Mouse (Mus musculus) skeletal muscle tissue, postnatal 0 days (tissue): ENCODE data around the gene 2300003K06Rik. TPM values are rescaled to one million over a fixed set of nuclear protein-coding genes. Genes with fewer than 3 reads are reported as not detected.

Experiments used
- polyA plus RNA-seq: library from polyadenylated mRNA; unstranded; fragments of >200 nt; fragmentation: Nextera tagmentation; extraction: Ambion mirVana; gene quantifications from 2 replicates; pipeline ENCODE4 v1.2.1, GENCODE M21; 2015

The 2300003K06Rik gene
- polyA plus RNA-seq, result not detected in 2 replicates

GRCm38 (mm10) chr11:99837966-99838365, at the start of gene 2300003K06Rik:
TSS of gene 2300003K06Rik (minus strand) at chr11:99838066.

GRCm38 (mm10) chr11:99878887-99879286, 41.0 kb upstream of the 2300003K06Rik start, which contains the start of gene Gm11567:
TSS of gene Gm11567 (plus strand) at chr11:99879187.

GRCm38 (mm10) chr11:99873089-99873488, 35.2 kb upstream of the 2300003K06Rik start, which contains the start of gene Krtap9-1:
TSS of gene Krtap9-1 (plus strand) at chr11:99873389.

GRCm38 (mm10) chr11:99864176-99864575, 26.3 kb upstream of the 2300003K06Rik start, which contains the start of gene Gm11559:
TSS of gene Gm11559 (plus strand) at chr11:99864476.

GRCm38 (mm10) chr11:99857617-99858016, 19.8 kb upstream of the 2300003K06Rik start, which contains the start of gene Gm11568:
TSS of gene Gm11568 (plus strand) at chr11:99857917.

GRCm38 (mm10) chr11:99851508-99851907, 13.6 kb upstream of the 2300003K06Rik start, which contains the start of gene Krtap4-16:
TSS of gene Krtap4-16 (minus strand) at chr11:99851608.

GRCm38 (mm10) chr11:99815566-99815965, 22.3 kb downstream of the 2300003K06Rik start, which contains the start of gene Gm11564:
TSS of gene Gm11564 (minus strand) at chr11:99815666.

GRCm38 (mm10) chr11:99809792-99810191, 28.1 kb downstream of the 2300003K06Rik start, which contains the start of gene Krtap4-13:
TSS of gene Krtap4-13 (minus strand) at chr11:99809892.

GRCm38 (mm10) chr11:99804346-99804745, 33.5 kb downstream of the 2300003K06Rik start, which contains the start of gene Gm11554:
TSS of gene Gm11554 (minus strand) at chr11:99804446.

GRCm38 (mm10) chr11:99798832-99799231, 39.0 kb downstream of the 2300003K06Rik start, which contains the start of gene Gm11569:
TSS of gene Gm11569 (minus strand) at chr11:99798932.

GRCm38 (mm10) chr11:99793367-99793766, 44.5 kb downstream of the 2300003K06Rik start, which contains the start of gene Gm11596:
TSS of gene Gm11596 (minus strand) at chr11:99793467.

Other genes with a start within 250 kb of the 2300003K06Rik start
- gene Krtap1-3, start 246.7 kb downstream of the 2300003K06Rik start, polyA plus RNA-seq, result not detected in 2 replicates
- not detected in 2 replicates for gene Krtap9-3, start 240.0 kb downstream of the 2300003K06Rik start, polyA plus RNA-seq
- not detected in 2 replicates for gene Gm11938, start 234.8 kb downstream of the 2300003K06Rik start, polyA plus RNA-seq
- not detected in 2 replicates for gene Gm11937, start 227.9 kb downstream of the 2300003K06Rik start, polyA plus RNA-seq
- gene Krtap2-4, start 223.2 kb downstream of the 2300003K06Rik start, polyA plus RNA-seq, result not detected in 2 replicates
- gene Gm11562, start 217.6 kb downstream of the 2300003K06Rik start, polyA plus RNA-seq, result not detected in 2 replicates
- not detected in 2 replicates for gene Krtap4-1, start 209.8 kb downstream of the 2300003K06Rik start, polyA plus RNA-seq
- gene Krtap4-2, start 203.0 kb downstream of the 2300003K06Rik start, polyA plus RNA-seq, result not detected in 2 replicates
- gene Krtap4-7, start 194.0 kb downstream of the 2300003K06Rik start, polyA plus RNA-seq, result not detected in 2 replicates
- not detected in 2 replicates for gene Gm11555, start 187.8 kb downstream of the 2300003K06Rik start, polyA plus RNA-seq
- not detected in 2 replicates for gene Gm11563, start 179.1 kb downstream of the 2300003K06Rik start, polyA plus RNA-seq
- gene Krtap4-6, start 172.1 kb downstream of the 2300003K06Rik start, polyA plus RNA-seq, result not detected in 2 replicates
- not detected in 2 replicates for gene Gm14190, start 147.3 kb downstream of the 2300003K06Rik start, polyA plus RNA-seq
- not detected in 2 replicates for gene Gm14180, start 103.8 kb downstream of the 2300003K06Rik start, polyA plus RNA-seq
- gene Gm11595, start 65.2 kb downstream of the 2300003K06Rik start, polyA plus RNA-seq, result not detected in 2 replicates
- gene Krtap4-8, start 57.4 kb downstream of the 2300003K06Rik start, polyA plus RNA-seq, result not detected in 2 replicates
- not detected in 2 replicates for gene Krtap4-9, start 52.9 kb downstream of the 2300003K06Rik start, polyA plus RNA-seq
- not detected in 2 replicates for gene Gm11596, start 44.6 kb downstream of the 2300003K06Rik start, polyA plus RNA-seq
- not detected in 2 replicates for gene Gm11569, start 39.1 kb downstream of the 2300003K06Rik start, polyA plus RNA-seq
- not detected in 2 replicates for gene Gm11554, start 33.6 kb downstream of the 2300003K06Rik start, polyA plus RNA-seq
- gene Krtap4-13, start 28.2 kb downstream of the 2300003K06Rik start, polyA plus RNA-seq, result not detected in 2 replicates
- not detected in 2 replicates for gene Gm11564, start 22.4 kb downstream of the 2300003K06Rik start, polyA plus RNA-seq
- not detected in 2 replicates for gene Krtap4-16, start 13.5 kb upstream of the 2300003K06Rik start, polyA plus RNA-seq
- gene Gm11568, start 19.9 kb upstream of the 2300003K06Rik start, polyA plus RNA-seq, result not detected in 2 replicates
- gene Gm11559, start 26.4 kb upstream of the 2300003K06Rik start, polyA plus RNA-seq, result not detected in 2 replicates
- gene Krtap9-1, start 35.3 kb upstream of the 2300003K06Rik start, polyA plus RNA-seq, result not detected in 2 replicates
- not detected in 2 replicates for gene Gm11567, start 41.1 kb upstream of the 2300003K06Rik start, polyA plus RNA-seq
- not detected in 2 replicates for gene Krtap31-1, start 69.9 kb upstream of the 2300003K06Rik start, polyA plus RNA-seq
- not detected in 2 replicates for gene Gm11565, start 76.7 kb upstream of the 2300003K06Rik start, polyA plus RNA-seq
- gene Krtap31-2, start 98.2 kb upstream of the 2300003K06Rik start, polyA plus RNA-seq, result not detected in 2 replicates
- not detected in 2 replicates for gene Krtap9-5, start 110.4 kb upstream of the 2300003K06Rik start, polyA plus RNA-seq
- not detected in 2 replicates for gene Krtap29-1, start 141.0 kb upstream of the 2300003K06Rik start, polyA plus RNA-seq
- gene Krtap16-1, start 148.5 kb upstream of the 2300003K06Rik start, polyA plus RNA-seq, result not detected in 2 replicates
- 0.35 TPM in 1 of 2 replicates, not detected in the other for gene Krtap17-1, start 155.9 kb upstream of the 2300003K06Rik start, polyA plus RNA-seq
- not detected in 2 replicates for gene Krt33a, start 178.1 kb upstream of the 2300003K06Rik start, polyA plus RNA-seq
- gene Krt33b, start 191.8 kb upstream of the 2300003K06Rik start, polyA plus RNA-seq, result 1.1 and 1.4 TPM in 2 replicates
- gene Krt34, start 203.5 kb upstream of the 2300003K06Rik start, polyA plus RNA-seq, result not detected in 2 replicates
- gene Krt31, start 212.5 kb upstream of the 2300003K06Rik start, polyA plus RNA-seq, result 0.22 and 0.33 TPM in 2 replicates